Mouse (Mus musculus) megakaryocyte progenitor cell, adult 5-6 weeks (primary cell): ENCODE measurements around the gene Ctsc. TPM values are rescaled to one million over a fixed set of nuclear protein-coding genes. Genes with fewer than 3 reads are reported as not detected.

Experiments
- ATAC-seq: replicated peaks from 2 replicates; pipeline ENCODE4 v1.8.0; 2016; ENCODE audit warnings: mild to moderate bottlenecking, moderate TSS enrichment, inconsistent platforms; ENCODE audit not compliant: poor library complexity
- total RNA-seq, 2 experiments: library from RNA; stranded (forward) in 1 of 2; stranded (reverse) in 1 of 2; fragments of 157-497, 149-512 nt in 1 of 2; fragments of 200-1000 nt in 1 of 2; gene quantifications; 2 replicates each; pipeline versions ENCODE4 v1.2.3 to v1.2.4; 2015 to 2017

Gene Ctsc
- total RNA-seq (2015) (100 and 107 TPM in 2 replicates), total RNA-seq (2017) (81.5 and 87.4 TPM in 2 replicates)

DNA sequence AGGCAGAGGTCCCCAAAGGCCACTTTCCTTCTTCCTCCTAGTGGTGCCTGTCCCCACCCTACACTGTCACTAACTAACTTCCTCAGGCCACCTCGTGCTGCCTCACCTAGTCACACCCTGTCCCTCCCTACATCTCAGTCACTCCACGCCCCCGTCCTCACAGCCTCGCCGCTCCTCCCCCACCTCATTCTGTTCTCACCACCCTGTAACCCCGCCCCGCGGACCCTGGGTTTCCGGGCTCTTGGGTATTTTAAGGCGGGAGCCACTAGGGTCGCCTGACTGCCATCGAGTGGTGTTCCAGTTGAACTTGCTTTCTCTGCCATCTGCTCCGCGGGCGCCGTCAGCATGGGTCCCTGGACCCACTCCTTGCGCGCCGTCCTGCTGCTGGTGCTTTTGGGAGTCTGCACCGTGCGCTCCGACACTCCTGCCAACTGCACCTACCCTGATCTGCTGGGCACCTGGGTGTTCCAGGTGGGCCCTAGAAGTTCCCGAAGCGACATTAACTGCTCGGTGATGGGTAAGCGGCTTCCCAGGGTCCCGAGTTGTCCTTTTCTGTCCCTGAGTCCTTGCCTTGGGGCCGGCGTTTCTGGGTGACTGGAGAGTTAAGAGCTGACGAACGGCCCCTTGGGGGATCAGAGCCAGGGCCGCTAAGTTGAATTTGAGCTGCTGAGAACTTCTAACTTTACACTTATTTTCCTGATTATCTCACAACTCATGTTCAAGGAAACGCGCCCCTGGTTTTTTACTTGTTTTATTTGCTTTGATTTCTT, at the start of gene Ctsc:
Gene Ctsc (plus strand): TSS at position 228 of the 770 bp plus-strand sequence.
- peak; percentile 90 for ATAC-seq

DNA sequence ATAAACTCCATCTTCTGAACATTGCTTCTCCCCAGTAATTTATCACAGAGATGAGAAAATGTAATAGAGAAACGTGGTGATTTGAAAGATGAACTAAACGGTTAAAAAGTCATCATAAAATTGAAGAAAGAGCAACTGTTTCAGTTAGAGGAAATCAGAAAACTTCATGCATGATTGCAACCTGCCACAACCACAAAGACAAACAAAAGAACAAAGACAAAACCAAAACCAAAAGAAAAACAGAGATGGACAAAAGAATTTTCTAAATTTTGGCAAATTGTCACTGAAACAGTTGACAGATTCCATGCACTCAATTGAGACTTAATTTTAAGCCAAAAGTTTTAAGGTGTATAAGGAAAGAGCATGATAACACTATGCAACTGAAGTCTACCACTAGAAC, 48.8 kb upstream of the Ctsc start:
- ATAC-seq: no peak

DNA sequence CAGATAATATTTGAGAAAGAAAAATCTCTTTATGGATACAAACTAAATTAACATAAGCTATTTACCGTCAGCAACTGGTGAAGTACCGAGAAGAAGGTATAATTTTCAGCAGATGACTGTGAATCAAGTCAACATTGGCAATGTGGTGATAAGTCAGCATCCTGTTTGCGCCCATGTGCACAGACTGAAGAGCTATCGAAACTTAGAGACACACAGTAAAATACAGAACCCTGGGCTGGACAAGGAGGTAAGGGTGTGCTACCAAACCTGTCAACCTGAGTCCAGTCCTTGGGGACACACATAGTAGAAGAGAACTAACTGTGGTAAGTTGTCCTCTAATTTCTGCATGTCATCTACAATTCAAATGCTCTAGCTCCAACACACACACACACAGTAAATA, 47.8 kb upstream of the Ctsc start:
- no peak for ATAC-seq

DNA sequence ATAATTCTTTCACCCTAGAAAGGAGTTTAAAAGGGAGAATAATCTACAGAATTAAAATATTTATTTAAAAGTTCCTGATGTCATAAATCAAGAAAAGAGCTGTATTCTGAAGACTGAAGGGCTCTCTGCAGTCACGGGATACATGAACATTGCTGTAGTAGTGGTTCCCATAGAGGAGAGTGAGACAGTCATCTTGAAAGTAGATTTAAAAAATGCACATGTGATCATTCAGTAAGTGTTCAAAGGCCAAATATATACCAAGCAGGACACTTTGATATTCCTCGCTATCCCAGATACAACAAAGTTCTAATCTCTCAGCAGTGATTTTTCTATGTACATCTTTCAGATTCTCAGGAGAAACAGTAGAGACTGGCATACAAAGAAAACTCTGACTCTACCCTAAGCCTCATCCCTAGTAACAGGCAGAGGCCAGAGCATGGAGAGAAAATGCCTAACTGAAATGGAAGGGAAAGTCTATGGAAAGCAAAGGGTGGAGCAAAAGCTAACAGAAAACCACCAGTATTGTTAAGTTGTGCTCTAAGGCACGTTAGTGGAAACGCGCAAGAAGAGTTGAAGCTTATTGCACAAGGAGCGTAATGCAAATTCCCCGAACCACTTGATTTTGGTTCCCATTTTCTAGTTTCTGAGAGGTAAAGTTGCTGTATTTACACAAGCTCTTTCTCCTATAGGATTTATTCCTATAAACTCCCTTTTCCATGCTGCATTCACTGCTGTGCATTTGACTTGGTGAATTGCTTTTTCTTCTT, 46.9 kb upstream of the Ctsc start:
- peak; percentile 81 for ATAC-seq

DNA sequence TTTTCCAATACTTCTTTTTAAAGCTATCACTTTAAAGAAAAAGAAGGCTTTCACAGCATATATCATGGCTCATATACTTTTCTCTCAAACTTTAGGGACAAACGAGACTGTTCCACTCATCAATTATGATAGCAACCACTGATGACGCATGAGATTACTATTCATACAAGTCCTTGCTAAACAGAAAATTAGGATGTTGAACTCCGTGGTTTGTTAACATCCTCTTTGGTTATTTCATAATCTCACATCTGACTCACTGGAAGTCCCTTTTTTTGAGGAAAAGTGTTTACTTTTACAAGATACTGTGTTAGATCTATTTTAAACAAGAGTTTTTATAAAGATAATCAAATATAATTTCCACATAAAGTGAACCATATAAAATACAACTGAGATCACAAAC, 34.8 kb upstream of the Ctsc start:
- ATAC-seq: peak; percentile 98

DNA sequence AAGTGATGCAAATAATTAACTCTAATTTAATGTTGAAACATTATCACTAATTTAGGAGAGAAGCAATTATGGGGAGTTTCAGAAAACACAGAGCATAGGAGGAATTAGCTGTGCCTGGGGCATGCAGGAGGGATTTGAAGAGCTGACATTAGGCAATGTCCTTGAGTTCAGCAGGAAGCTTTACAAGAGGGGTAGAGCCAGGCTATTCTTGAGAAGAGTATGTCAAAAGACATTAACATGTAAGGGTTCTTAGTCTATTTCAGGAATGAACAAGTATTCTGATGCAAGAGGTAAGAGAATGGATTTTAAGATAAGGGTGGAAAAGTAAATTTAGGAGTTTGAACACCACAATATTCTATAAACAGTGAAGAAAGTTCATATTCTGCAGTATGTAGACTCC, 33.4 kb upstream of the Ctsc start:
- peak; percentile 59 for ATAC-seq

DNA sequence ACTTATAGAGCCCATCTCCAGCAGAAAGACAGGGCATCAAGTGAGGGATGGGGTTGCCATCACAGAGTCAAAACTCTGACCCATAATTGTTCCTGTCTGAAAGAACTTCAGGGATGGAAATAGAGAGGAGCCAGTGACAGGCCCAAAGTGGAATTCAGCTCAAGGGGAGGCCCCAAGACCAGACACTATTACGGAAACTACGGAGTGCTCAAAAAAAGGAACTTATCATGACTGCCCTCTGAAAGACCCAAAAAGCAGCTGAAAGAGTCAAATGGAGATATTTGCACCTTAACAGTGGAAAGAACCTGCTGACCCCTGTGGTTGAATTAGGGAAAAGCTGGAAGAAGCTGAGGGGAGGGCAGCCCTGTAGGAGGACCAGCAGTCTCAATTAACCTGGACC, 27.5 kb upstream of the Ctsc start:
- ATAC-seq: peak; percentile 24; the same call in 1 of the 2 replicates

DNA sequence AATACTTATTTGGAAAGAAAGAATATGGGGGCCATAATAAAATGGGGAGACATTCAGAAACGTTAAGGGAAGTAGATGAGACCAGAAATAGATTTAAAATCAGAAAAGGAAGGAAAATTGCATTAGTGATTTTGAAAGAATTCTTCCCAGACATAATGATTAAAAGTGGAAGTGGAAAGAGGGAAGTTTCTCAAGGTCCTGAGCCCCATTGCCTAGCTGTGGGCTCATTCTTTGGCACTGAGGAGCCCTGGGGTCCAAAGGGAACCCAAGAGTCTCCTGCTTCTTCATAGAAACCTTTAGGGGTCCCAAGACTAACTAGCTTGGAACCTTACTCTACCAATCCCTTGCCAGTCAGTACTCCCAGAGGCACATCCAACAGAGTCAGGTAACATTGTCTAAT, 26.4 kb upstream of the Ctsc start:
- ATAC-seq: peak; percentile 85

DNA sequence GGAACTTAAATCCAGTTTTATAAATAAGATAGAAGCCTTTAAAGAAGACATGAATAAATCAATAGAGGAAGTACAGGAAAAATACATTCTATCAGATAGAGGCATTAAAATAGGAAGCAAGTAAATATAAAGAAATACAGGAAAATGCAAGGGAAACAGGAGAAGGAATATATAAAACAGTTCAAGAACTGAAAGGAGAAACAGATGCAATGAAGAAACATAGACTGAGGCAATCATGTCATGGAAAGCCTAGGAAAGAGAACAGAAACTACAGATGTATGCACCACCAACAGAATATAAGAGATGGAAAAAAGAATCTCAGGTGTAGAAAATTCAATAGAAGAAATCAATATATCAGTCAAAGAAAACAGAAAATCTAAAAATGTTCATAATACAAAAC, 25.8 kb upstream of the Ctsc start:
- ATAC-seq: peak; percentile 63

DNA sequence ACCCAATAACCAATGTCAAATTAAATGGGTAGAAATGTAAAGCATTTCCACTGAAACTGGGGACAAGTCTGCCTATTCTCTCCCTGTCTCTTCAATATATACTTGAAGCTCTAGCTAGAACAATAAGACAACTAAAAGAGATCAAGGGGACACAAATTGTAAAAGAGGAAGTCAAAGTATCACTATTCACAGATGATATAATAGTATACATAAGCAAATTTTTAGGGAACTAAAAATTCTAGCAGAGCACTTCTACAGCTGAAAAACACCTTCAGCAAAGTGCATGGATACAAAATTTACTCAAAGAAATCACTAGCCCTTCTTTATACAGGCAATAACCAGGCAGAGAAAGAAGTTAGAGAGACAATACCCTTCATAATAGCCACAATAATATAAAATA, 23.0 kb upstream of the Ctsc start:
- ATAC-seq: no peak

DNA sequence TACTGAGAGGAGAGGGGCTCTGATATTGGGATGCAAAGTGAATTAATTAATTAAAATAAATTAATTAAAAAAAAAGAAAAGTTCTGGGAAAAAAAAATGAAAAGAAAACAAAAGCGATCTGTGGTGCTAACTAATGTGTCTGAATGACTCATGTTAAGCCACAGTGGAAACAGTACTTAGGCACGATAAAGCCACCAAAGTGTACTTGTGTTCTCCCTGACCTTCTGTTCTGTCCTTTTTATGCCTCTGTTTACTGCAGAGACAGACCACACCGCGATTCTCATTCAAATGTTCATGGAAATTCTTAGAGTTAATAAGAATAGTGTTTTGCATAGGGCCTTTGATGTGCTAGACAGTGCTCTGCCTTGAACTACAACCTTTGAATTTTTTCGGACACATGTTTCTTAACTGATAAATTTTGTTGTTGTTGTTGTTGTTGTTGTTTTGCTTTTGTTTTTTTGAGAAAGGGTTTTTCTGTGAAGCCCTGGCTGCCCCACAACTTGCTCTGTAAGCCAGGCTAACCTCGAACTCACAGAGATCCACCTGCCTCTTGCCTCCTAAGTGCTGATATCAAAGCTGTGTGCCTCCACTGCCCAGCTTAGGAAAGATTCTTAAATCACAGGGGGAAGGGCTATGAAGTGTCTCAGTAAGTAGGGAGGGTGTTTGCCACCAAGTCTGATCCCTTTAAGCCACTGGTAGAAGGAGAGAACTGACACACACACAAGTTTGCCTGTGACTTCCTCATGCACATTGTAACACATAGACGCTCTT, 18.5 kb upstream of the Ctsc start:
- no peak for ATAC-seq

DNA sequence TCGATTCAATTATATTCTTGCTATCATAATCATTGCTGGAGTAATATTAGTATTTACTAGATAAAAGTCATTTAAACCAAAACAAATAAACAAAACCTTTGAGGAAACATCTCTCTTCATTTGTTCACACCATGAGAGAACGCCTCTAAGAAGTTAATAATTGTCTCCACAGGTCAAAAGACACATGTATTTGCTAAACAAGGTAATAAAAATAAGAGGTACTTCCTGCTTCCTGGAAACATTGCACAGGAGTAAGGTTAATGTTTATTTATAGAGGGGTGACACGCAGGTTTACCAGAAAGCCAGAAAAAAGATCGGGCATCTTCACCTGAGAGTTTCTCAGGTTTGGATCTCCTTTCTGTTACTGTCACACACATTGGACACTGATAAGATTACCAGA, 16.1 kb upstream of the Ctsc start:
- no peak for ATAC-seq

DNA sequence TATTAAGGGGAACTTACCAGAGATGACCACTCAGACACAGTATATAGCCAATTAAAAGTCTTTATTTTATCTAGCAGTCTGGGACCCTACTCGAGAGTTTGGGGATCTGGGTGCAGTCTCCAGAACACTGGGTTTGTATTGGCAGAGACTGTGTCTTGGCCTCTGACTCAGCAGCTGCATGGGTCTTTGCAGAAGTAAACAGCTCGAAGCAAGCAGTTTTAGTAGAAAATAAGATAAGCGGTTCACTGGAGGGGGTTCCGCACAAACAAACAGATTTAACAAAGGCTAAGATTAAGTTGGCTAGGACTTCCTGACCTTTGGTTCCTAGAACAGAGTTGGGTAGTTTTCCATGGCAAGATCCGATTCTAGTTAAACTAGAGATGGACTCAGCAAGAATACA, 13.0 kb upstream of the Ctsc start:
- no peak for ATAC-seq

DNA sequence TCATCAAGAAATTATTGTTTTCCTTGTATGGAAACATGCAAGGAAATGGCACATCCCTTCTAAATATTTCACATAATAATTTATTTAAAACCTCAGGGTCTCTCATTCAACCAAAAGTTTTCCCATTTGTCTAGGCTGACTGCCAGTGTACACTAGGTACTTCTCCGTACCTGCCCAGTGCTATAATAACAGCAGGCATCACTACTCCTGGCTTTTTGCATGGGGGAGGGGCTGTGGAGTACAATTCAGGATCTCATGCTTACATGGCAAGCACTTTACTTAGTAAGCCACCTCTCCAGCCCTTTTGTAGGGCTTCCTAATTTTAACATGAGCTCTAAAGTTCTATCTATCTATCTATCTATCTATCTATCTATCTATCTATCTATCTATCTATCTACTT, 8.0 kb upstream of the Ctsc start:
- no peak for ATAC-seq

DNA sequence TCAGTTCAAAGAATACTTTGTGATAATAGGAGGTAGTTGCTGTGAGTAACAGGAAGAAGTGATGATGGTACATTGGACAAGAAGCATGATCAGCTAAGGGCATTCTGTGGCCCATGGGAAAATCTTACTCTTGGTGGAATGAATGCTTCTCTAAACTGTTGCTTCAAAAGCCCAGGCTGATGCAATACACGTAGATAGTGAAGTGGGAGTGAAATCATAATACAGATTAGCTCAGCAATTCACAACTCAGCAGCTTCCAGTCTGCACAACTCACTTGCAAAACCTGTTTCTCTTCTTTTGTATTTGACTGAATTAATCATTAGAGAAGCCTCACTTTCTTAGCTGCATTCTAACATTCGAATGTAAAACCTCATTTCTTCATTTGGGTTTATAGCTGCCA, 6.4 kb upstream of the Ctsc start:
- peak; percentile 88 for ATAC-seq

DNA sequence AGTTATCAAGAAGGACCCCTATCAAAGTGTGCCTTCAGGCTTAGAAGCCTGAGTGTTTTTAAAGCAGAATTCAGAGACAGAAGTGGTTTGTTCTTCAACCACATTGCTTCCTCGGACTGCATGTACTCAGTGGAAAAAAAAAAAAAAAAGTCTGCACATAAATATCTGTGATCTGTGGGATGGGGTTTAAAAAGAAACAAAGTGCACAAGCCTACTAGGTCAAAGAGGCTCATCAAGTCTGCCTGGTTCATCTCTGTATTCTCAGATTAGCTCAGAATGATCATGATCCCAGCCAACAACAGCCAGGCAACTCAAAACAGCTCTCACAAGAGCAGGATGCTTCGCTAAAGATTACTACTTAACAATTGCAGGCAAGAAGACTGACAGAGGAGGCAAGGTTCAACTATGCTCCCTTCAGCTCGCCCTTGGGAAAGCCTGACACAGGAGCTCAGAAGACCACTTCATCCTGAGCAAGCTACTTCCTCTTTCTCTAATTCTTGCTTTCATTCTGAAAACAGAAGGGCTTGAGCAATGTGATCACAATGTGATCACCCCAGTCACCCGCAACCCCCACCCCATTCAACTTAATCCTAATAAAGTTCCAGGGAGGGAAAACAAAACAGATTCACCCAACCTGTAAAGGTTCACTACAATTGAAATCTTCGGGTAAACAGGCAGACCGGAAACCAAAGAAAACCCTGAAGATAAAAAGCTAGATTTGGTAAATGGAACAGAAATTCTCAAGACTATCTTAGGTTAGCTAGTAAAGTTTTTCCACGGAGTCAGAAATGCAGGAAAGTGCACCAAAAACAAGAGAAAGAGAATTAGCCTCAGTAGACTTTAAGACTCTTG, 745 bp upstream of the Ctsc start:
- ATAC-seq: peak; percentile 62

DNA sequence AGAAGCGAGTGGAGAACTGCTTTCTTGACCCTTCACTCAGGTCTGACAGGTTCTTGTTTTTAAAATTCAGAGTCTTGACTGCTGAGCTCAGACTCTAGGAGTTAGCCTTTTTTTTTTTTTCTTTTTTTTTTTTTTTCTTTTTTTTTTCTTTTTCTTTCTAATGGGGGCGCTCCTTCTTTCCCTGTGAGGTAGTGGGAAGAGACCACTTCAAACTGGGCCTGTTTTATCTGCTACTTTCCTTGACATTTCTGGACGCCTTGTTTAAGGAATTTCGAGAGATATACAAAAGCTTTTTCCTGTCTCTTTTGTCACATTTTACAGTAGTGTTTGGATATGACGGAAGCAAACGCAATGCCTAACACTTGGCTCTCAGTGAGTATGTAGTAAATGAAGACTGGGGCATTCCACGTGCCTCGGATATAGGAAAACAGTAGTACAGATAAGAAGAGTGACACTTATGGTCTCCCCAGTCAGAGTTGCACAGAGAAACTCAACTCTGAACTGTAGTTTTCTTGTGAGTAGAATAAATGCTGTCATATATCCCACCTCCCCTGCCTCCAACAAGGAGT, 827 bp downstream of the Ctsc start:
- ATAC-seq: no peak

DNA sequence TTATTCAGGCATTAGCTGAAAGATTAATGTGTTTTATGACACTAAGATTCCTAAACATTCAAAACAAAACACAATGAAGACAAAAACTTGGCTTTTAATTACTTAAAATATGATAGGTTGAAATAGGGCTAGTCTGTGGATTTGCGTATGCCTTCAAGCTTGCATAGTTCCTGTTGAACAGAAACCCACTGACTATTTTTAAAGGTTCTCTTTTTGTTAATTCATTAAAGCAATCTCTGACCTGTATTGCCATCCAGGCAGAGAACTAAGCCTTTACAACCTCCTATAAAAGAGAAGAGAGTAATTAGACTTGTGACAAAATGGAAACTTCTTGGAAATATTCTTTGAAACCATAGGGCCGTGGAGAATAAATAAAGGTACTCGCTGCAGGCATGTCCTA, 7.4 kb downstream of the Ctsc start:
- no peak for ATAC-seq

DNA sequence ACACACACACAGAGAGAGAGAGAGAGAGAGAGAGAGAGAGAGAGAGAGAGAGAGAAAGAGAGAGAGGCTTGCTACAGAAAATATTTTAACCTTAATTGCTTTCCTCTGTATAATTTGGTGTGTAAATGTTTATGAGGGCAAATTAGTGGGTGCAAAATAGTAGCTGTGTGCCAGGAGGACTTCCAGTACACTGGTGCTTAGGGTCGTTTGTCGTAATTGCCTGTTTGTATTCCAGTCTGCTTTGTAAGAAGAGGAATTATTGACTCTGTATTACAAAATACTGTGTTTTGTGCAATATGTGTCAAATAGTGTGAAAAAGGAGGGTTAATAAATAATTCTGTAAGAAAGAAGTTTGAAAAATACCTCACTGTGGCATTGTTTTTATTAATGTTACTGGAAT, 13.2 kb downstream of the Ctsc start:
- ATAC-seq: no peak

DNA sequence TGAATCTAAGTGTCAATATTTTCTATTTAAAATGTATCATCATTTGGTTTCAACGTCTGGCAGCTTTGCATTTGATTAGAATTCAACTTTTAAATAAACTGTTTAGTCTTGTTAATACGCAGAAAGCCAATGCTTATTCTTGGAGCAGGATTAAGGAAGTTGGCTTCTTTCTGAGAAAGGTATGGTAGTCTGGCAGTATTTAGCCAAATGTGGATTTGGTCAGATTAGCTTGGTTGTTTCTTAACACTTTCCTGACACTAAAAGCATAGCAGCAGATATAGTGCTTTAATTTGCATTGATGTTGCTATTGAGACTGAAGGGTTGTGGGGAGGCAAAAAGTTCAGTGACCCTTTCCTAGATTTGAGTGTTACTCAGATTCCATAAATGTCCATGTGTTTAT, 14.2 kb downstream of the Ctsc start:
- no peak for ATAC-seq
